Mouse (Mus musculus): ENCODE measurements around the gene Tbx3. TPM values are rescaled to one million over a fixed set of nuclear protein-coding genes. Genes with fewer than 3 reads are reported as not detected.
A peak's percentile ranks its signal among the peaks of the same experiment; 100 is the strongest.

The Tbx3 gene
- 3.1 TPM for polyA plus RNA-seq (2012; fragmentation: generic; extraction: Trizol)

GRCm38 (mm10) chr5:119670566-119671108 is at the start of gene Tbx3:
Gene Tbx3, plus strand, starts transcription at chr5:119670669.
- peak within 1 kb of the TSS; percentile 88 for H3K4me2 ChIP-seq (ENCODE audit: low read depth)
- H3ac ChIP-seq (ENCODE audit: control insufficient read depth, insufficient read length): peak within 1 kb of the TSS; percentile 67
- H3K36me3 ChIP-seq (ENCODE audit: control insufficient read depth, insufficient read depth): no peaks in the 10 kb centered on the region
- peaks cover 30% of the 10 kb centered on the region for H3K79me2 ChIP-seq (ENCODE audit: control insufficient read depth, insufficient read depth)
- peak within 1 kb of the TSS; percentile 66 for H3K4me3 ChIP-seq
- TF ChIP-seq POLR2A (IDR thresholded peaks at IDR 0.05; ENCODE audit: insufficient read length, low read depth) (peak; percentile 80), CEBPB (IDR thresholded peaks at IDR 0.05; ENCODE audit: insufficient read depth, poor library complexity, severe bottlenecking) (no peak), TCF12 (IDR thresholded peaks at IDR 0.05; ENCODE audit: insufficient read depth, poor library complexity, severe bottlenecking) (no peak), MYOG (IDR thresholded peaks at IDR 0.05; ENCODE audit: control insufficient read depth in 1 of 3, insufficient read depth in 1 of 3, insufficient read length in 2 of 3, low read depth in 2 of 3) (peak in 1 of 3 experiments; percentile 31), POLR2AphosphoS2 (IDR thresholded peaks at IDR 0.05; ENCODE audit: insufficient read length, low read depth) (peak; percentile 90)
- H3K27me3 ChIP-seq (ENCODE audit: control insufficient read depth, insufficient read depth, insufficient read length): no peaks in the 10 kb centered on the region

DNA sequence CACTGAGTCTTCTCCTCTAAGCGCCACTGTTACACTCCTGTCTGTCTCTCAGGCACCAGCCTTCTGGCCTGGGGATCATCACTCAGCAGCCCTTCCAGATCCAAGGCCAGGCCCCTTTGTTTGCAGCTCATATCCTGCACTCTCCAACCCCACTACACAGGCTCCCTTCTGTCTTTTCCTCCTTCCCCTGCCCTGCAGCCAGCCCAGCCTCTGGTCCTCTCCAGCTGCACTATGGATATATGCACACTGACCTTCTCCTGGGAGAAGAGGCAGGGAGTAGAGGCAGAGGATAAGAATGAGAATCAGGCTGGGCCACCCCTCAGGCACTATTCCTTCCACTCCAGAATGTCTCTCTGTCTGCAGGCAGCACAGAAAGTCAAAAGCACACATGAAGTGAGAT is 48.4 kb upstream of the Tbx3 start:
- no peak overlapping the region for H3K4me2 ChIP-seq (ENCODE audit: low read depth)
- TF ChIP-seq CEBPB (IDR thresholded peaks at IDR 0.05; ENCODE audit: insufficient read depth, poor library complexity, severe bottlenecking) (no peak), MYOG (IDR thresholded peaks at IDR 0.05; ENCODE audit: control insufficient read depth in 1 of 3, insufficient read depth in 1 of 3, insufficient read length in 2 of 3, low read depth in 2 of 3) (no peak), TCF12 (IDR thresholded peaks at IDR 0.05; ENCODE audit: insufficient read depth, poor library complexity, severe bottlenecking) (no peak), REST (IDR thresholded peaks at IDR 0.05; ENCODE audit: insufficient read depth, insufficient read length) (no peak), MYOD1 (IDR thresholded peaks at IDR 0.05; ENCODE audit: control insufficient read depth in 1 of 3, insufficient read length in 2 of 3, low read depth in 2 of 3) (no peak), POLR2AphosphoS2 (IDR thresholded peaks at IDR 0.05; ENCODE audit: insufficient read length, low read depth) (no peak), TCF3 (IDR thresholded peaks at IDR 0.05; ENCODE audit: insufficient read length, low read depth) (no peak)
- H3K4me3 ChIP-seq: no peak overlapping the region
- no peak overlapping the region for H3ac ChIP-seq (ENCODE audit: control insufficient read depth, insufficient read length)
- no peaks in the 10 kb centered on the region for H3K27me3 ChIP-seq (ENCODE audit: control insufficient read depth, insufficient read depth, insufficient read length)
- H3K79me2 ChIP-seq (ENCODE audit: control insufficient read depth, insufficient read depth): no peaks in the 10 kb centered on the region
- H3K36me3 ChIP-seq (ENCODE audit: control insufficient read depth, insufficient read depth): no peaks in the 10 kb centered on the region

DNA sequence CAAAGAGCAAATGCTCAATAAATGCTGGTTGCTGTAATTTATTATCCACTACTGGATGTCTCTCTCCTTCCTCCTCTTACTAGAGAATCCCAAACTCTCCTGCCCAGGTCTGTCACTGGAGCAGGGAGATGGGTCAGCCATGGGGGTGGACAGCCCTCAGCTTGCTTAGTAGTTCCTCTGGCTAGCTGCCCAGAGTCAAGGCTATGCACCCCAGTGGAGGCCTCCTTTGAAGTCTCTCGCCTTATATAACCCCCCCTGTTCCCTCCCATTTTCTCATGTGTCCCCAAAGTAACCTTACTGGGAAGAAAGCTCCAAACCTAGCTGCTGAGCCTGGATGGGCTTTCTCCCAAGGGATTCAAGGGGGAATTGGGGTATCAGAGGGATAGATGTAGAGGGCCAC is 45.9 kb upstream of the Tbx3 start:
- TF ChIP-seq SRF (IDR thresholded peaks at IDR 0.05; ENCODE audit: control insufficient read depth, insufficient read length, low read depth) (no peak), MYOD1 (IDR thresholded peaks at IDR 0.05; ENCODE audit: control insufficient read depth in 1 of 3, insufficient read length in 2 of 3, low read depth in 2 of 3) (no peak), E2F4 (IDR thresholded peaks at IDR 0.05; ENCODE audit: insufficient read depth) (no peak), CEBPB (IDR thresholded peaks at IDR 0.05; ENCODE audit: insufficient read depth, poor library complexity, severe bottlenecking) (no peak), MYOG (IDR thresholded peaks at IDR 0.05; ENCODE audit: control insufficient read depth in 1 of 3, insufficient read depth in 1 of 3, insufficient read length in 2 of 3, low read depth in 2 of 3) (no peak), TCF12 (IDR thresholded peaks at IDR 0.05; ENCODE audit: insufficient read depth, poor library complexity, severe bottlenecking) (no peak), TCF3 (IDR thresholded peaks at IDR 0.05; ENCODE audit: insufficient read length, low read depth) (no peak), POLR2A (IDR thresholded peaks at IDR 0.05; ENCODE audit: insufficient read length, low read depth) (no peak)
- no peak overlapping the region for H3K4me3 ChIP-seq
- no peak overlapping the region for H3K4me2 ChIP-seq (ENCODE audit: low read depth)
- no peaks in the 10 kb centered on the region for H3K27me3 ChIP-seq (ENCODE audit: control insufficient read depth, insufficient read depth, insufficient read length)
- no peak overlapping the region for H3ac ChIP-seq (ENCODE audit: control insufficient read depth, insufficient read length)
- H3K79me2 ChIP-seq (ENCODE audit: control insufficient read depth, insufficient read depth): no peaks in the 10 kb centered on the region
- no peaks in the 10 kb centered on the region for H3K36me3 ChIP-seq (ENCODE audit: control insufficient read depth, insufficient read depth)

DNA sequence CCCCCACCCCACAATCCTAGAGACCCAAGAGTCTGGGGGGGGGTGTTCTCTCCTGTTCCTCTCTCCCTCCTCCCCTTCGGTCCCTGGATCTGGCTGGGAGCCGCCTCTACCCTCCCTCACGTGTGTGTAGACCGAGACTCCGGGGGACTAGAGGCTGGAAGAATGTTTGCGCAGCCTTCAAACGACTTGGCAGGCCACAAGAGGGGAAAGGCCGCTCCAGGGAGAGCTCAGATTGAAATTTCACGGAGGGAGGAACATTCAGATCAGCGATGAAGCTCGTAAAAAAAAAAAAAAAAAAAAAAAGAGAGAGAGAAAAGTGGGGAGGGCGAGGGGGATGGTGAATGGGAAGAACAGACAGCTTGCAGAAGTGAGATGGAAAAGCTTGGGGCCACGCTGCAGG is 44.9 kb upstream of the Tbx3 start:
- H3K27me3 ChIP-seq (ENCODE audit: control insufficient read depth, insufficient read depth, insufficient read length): no peaks in the 10 kb centered on the region
- no peak for TF ChIP-seq CEBPB (IDR thresholded peaks at IDR 0.05; ENCODE audit: insufficient read depth, poor library complexity, severe bottlenecking)
- no peak for TF ChIP-seq USF1 (IDR thresholded peaks at IDR 0.05; ENCODE audit: low read depth)
- TF ChIP-seq MYOD1 (IDR thresholded peaks at IDR 0.05; ENCODE audit: control insufficient read depth in 1 of 3, insufficient read length in 2 of 3, low read depth in 2 of 3): no peak
- TF ChIP-seq SRF (IDR thresholded peaks at IDR 0.05; ENCODE audit: control insufficient read depth, insufficient read length, low read depth): no peak
- TF ChIP-seq POLR2A (IDR thresholded peaks at IDR 0.05; ENCODE audit: insufficient read length, low read depth): no peak
- TF ChIP-seq REST (IDR thresholded peaks at IDR 0.05; ENCODE audit: insufficient read depth, insufficient read length): no peak
- TF ChIP-seq E2F4 (IDR thresholded peaks at IDR 0.05; ENCODE audit: insufficient read depth): no peak
- TF ChIP-seq TCF3 (IDR thresholded peaks at IDR 0.05; ENCODE audit: insufficient read length, low read depth): no peak
- no peak for TF ChIP-seq POLR2AphosphoS2 (IDR thresholded peaks at IDR 0.05; ENCODE audit: insufficient read length, low read depth)
- TF ChIP-seq MYOG (IDR thresholded peaks at IDR 0.05; ENCODE audit: control insufficient read depth in 1 of 3, insufficient read depth in 1 of 3, insufficient read length in 2 of 3, low read depth in 2 of 3): no peak
- TF ChIP-seq TCF12 (IDR thresholded peaks at IDR 0.05; ENCODE audit: insufficient read depth, poor library complexity, severe bottlenecking): no peak
- TF ChIP-seq MAX (IDR thresholded peaks at IDR 0.05; ENCODE audit: low read depth): no peak
- no peaks in the 10 kb centered on the region for H3K79me2 ChIP-seq (ENCODE audit: control insufficient read depth, insufficient read depth)
- no peak overlapping the region for H3K4me3 ChIP-seq
- H3K4me2 ChIP-seq (ENCODE audit: low read depth): no peak overlapping the region
- H3ac ChIP-seq (ENCODE audit: control insufficient read depth, insufficient read length): no peak overlapping the region
- H3K36me3 ChIP-seq (ENCODE audit: control insufficient read depth, insufficient read depth): no peaks in the 10 kb centered on the region

GRCm38 (mm10) chr5:119626154-119626553 is 44.3 kb upstream of the Tbx3 start:
- TF ChIP-seq MYOD1 (IDR thresholded peaks at IDR 0.05; ENCODE audit: control insufficient read depth in 1 of 3, insufficient read length in 2 of 3, low read depth in 2 of 3) (no peak), REST (IDR thresholded peaks at IDR 0.05; ENCODE audit: insufficient read depth, insufficient read length) (no peak), TCF3 (IDR thresholded peaks at IDR 0.05; ENCODE audit: insufficient read length, low read depth) (no peak), E2F4 (IDR thresholded peaks at IDR 0.05; ENCODE audit: insufficient read depth) (no peak), MYOG (IDR thresholded peaks at IDR 0.05; ENCODE audit: control insufficient read depth in 1 of 3, insufficient read depth in 1 of 3, insufficient read length in 2 of 3, low read depth in 2 of 3) (no peak), POLR2AphosphoS2 (IDR thresholded peaks at IDR 0.05; ENCODE audit: insufficient read length, low read depth) (no peak), USF1 (IDR thresholded peaks at IDR 0.05; ENCODE audit: low read depth) (no peak), CEBPB (IDR thresholded peaks at IDR 0.05; ENCODE audit: insufficient read depth, poor library complexity, severe bottlenecking) (no peak), MAX (IDR thresholded peaks at IDR 0.05; ENCODE audit: low read depth) (no peak), SRF (IDR thresholded peaks at IDR 0.05; ENCODE audit: control insufficient read depth, insufficient read length, low read depth) (no peak), POLR2A (IDR thresholded peaks at IDR 0.05; ENCODE audit: insufficient read length, low read depth) (no peak), TCF12 (IDR thresholded peaks at IDR 0.05; ENCODE audit: insufficient read depth, poor library complexity, severe bottlenecking) (no peak)
- H3K4me3 ChIP-seq: no peak overlapping the region
- H3K36me3 ChIP-seq (ENCODE audit: control insufficient read depth, insufficient read depth): no peaks in the 10 kb centered on the region
- no peaks in the 10 kb centered on the region for H3K27me3 ChIP-seq (ENCODE audit: control insufficient read depth, insufficient read depth, insufficient read length)
- no peaks in the 10 kb centered on the region for H3K79me2 ChIP-seq (ENCODE audit: control insufficient read depth, insufficient read depth)
- H3K4me2 ChIP-seq (ENCODE audit: low read depth): no peak overlapping the region
- H3ac ChIP-seq (ENCODE audit: control insufficient read depth, insufficient read length): no peak overlapping the region

All from myocyte (in vitro differentiated cells).